Mouse (Mus musculus) embryonic facial prominence, embryonic 13.5 days (tissue): ENCODE data around the gene Etv6. TPM values are rescaled to one million over a fixed set of nuclear protein-coding genes. Genes with fewer than 3 reads are reported as not detected.

Source experiments
- ATAC-seq: fragments of 200-750 bp; cut with Nextera tagmentation; 2 replicates; pipeline ENCODE4 v1.8.0; 2017; ENCODE audit warnings: low read depth; ENCODE audit not compliant: insufficient number of reproducible peaks, insufficient read depth, low FRiP score, low TSS enrichment
- H3K27ac ChIP-seq: fragments of 300-500 bp; sonication (generic); 2 replicates; pipeline ENCODE4 v1.5.1; 2015; ENCODE audit warnings: moderate library complexity, mild to moderate bottlenecking, inconsistent platforms
- H3K27me3 ChIP-seq: fragments of 300-500 bp; sonication (generic); 2 replicates; pipeline ENCODE4 v1.6.1; 2015; ENCODE audit warnings: mild to moderate bottlenecking, inconsistent platforms
- H3K36me3 ChIP-seq: fragments of 300-500 bp; sonication (generic); 2 replicates; pipeline ENCODE4 v1.6.1; 2015; ENCODE audit warnings: mild to moderate bottlenecking, inconsistent platforms
- H3K4me1 ChIP-seq: fragments of 300-500 bp; sonication (generic); 2 replicates; pipeline ENCODE4 v1.6.1; 2015; ENCODE audit warnings: inconsistent platforms
- H3K4me2 ChIP-seq: fragments of 300-500 bp; sonication (generic); 2 replicates; pipeline ENCODE4 v1.6.1; 2015; ENCODE audit warnings: moderate library complexity, mild to moderate bottlenecking, inconsistent platforms
- H3K4me3 ChIP-seq: fragments of 300-500 bp; sonication (generic); 2 replicates; pipeline ENCODE4 v1.5.1; 2015; ENCODE audit warnings: mild to moderate bottlenecking, inconsistent platforms
- H3K9ac ChIP-seq: fragments of 300-500 bp; sonication (generic); 2 replicates; pipeline ENCODE4 v1.6.1; 2015; ENCODE audit warnings: mild to moderate bottlenecking, inconsistent platforms
- H3K9me3 ChIP-seq: fragments of 300-500 bp; sonication (generic); 2 replicates; pipeline ENCODE4 v1.6.1; 2016; ENCODE audit warnings: inconsistent platforms
- WGBS: fragments of 180-500 bp; shearing (Covaris S2); methylation state at CpG from one replicate; pipeline ENCODE4 v1.1.7; 2015; ENCODE audit warnings: mixed read lengths; 5-methylcytosine and 5-hydroxymethylcytosine counted together
- polyA plus RNA-seq: library from polyadenylated mRNA; unstranded; fragments of >200 nt; fragmentation: Nextera tagmentation; extraction: Ambion mirVana; gene quantifications from 2 replicates; pipeline ENCODE4 v1.2.1, GENCODE M21; 2015

Etv6 gene
- polyA plus RNA-seq, 1 experiment from 2014 or later, result 16.1 TPM

- Histone ChIP-seq H3K4me3 (peak overlapping the region; percentile 78), H3K9me3 (no peaks in the 10 kb centered on the region), H3K36me3 (no peaks in the 10 kb centered on the region), H3K27me3 (no peaks in the 10 kb centered on the region), H3K4me2 (peak overlapping the region; percentile 63), H3K4me1 (peaks cover 26% of the 10 kb centered on the region), H3K27ac (peak overlapping the region; percentile 100), H3K9ac (peak overlapping the region; percentile 98)
- no peak for ATAC-seq
- WGBS, result under 1% methylated on average over 8 of the region's 8 CpGs
These were observed 1.1 kb upstream of the Etv6 start for GRCm38 (mm10) chr6:134034436-134034835.

- no peaks in the 10 kb centered on the region for H3K9me3 ChIP-seq
- peak overlapping the region; percentile 63 for H3K4me2 ChIP-seq
- no peaks in the 10 kb centered on the region for H3K36me3 ChIP-seq
- WGBS, result under 1% methylated on average over 55 of the region's 55 CpGs
- no peaks in the 10 kb centered on the region for H3K27me3 ChIP-seq
- H3K4me3 ChIP-seq, result peak overlapping the region; percentile 78
- peak; percentile 89 for ATAC-seq
- H3K4me1 ChIP-seq, result peaks cover 26% of the 10 kb centered on the region
- H3K27ac ChIP-seq, result peak overlapping the region; percentile 100
- peak overlapping the region; percentile 98 for H3K9ac ChIP-seq
These were observed 503 bp upstream of the Etv6 start for GRCm38 (mm10) chr6:134034904-134035489.

GRCm38 (mm10) chr6:134036491-134036911 lies 1.0 kb downstream of the Etv6 start:
- ATAC-seq, result no peak
- Histone ChIP-seq H3K4me3 (peak overlapping the region; percentile 78), H3K27me3 (no peaks in the 10 kb centered on the region), H3K9me3 (no peaks in the 10 kb centered on the region), H3K9ac (peak overlapping the region; percentile 98), H3K4me2 (peak overlapping the region; percentile 63), H3K4me1 (peaks cover 41% of the 10 kb centered on the region), H3K36me3 (no peaks in the 10 kb centered on the region), H3K27ac (peak overlapping the region; percentile 100)
- 0% methylated on average over 8 of the region's 8 CpGs for WGBS

- Histone ChIP-seq H3K27ac (0 out of 2 replicates have a peak overlapping the region, but pooled peaks have one; percentile 8), H3K4me1 (peaks cover 46% of the 10 kb centered on the region)
- WGBS, result 12% methylated on average over 3 of the region's 3 CpGs
These were observed 1.5 kb downstream of the Etv6 start for GRCm38 (mm10) chr6:134036951-134037431.

GRCm38 (mm10) chr6:134037960-134038359 lies 2.5 kb downstream of the Etv6 start:
- H3K9ac ChIP-seq, result peak overlapping the region; percentile 98; the same call in 1 of the 2 replicates
- WGBS, result 25% methylated on average over 10 of the region's 10 CpGs
- H3K9me3 ChIP-seq, result no peaks in the 10 kb centered on the region
- no peak overlapping the region for H3K27ac ChIP-seq
- H3K4me2 ChIP-seq, result peak overlapping the region; percentile 63
- no peaks in the 10 kb centered on the region for H3K36me3 ChIP-seq
- H3K4me3 ChIP-seq, result peak overlapping the region; percentile 78
- peaks cover 50% of the 10 kb centered on the region for H3K4me1 ChIP-seq
- H3K27me3 ChIP-seq, result no peaks in the 10 kb centered on the region
- ATAC-seq, result no peak

More at GRCm38 (mm10) chr6:134036951-134037431, 1.5 kb downstream of the Etv6 start:
- Histone ChIP-seq H3K4me2 (peak overlapping the region; percentile 63), H3K9me3 (no peaks in the 10 kb centered on the region), H3K27me3 (no peaks in the 10 kb centered on the region), H3K9ac (peak overlapping the region; percentile 98), H3K4me3 (peak overlapping the region; percentile 78), H3K36me3 (no peaks in the 10 kb centered on the region)
- no peak for ATAC-seq

GRCm38 (mm10) chr6:134038881-134039280 lies 3.4 kb downstream of the Etv6 start:
- Histone ChIP-seq H3K4me2 (peak overlapping the region; percentile 63), H3K4me3 (no peak overlapping the region), H3K9me3 (no peaks in the 10 kb centered on the region), H3K27ac (no peak overlapping the region), H3K36me3 (no peaks in the 10 kb centered on the region), H3K4me1 (peaks cover 58% of the 10 kb centered on the region), H3K9ac (0 out of 2 replicates have a peak overlapping the region, but pooled peaks have one; percentile 21), H3K27me3 (no peaks in the 10 kb centered on the region)
- 35% methylated on average over 6 of the region's 6 CpGs for WGBS
- no peak for ATAC-seq

GRCm38 (mm10) chr6:134039351-134039750 lies 3.9 kb downstream of the Etv6 start:
- WGBS, result 77% methylated on average over 8 of the region's 8 CpGs
- Histone ChIP-seq H3K4me2 (peak overlapping the region; percentile 63; the same call in 1 of the 2 replicates), H3K4me1 (peaks cover 63% of the 10 kb centered on the region), H3K4me3 (no peak overlapping the region), H3K36me3 (no peaks in the 10 kb centered on the region), H3K27ac (no peak overlapping the region), H3K9me3 (no peaks in the 10 kb centered on the region), H3K9ac (no peak overlapping the region), H3K27me3 (no peaks in the 10 kb centered on the region)
- no peak for ATAC-seq

GRCm38 (mm10) chr6:134040312-134040711 lies 4.8 kb downstream of the Etv6 start:
- H3K27ac ChIP-seq, result no peak overlapping the region
- ATAC-seq, result no peak
- no peak overlapping the region for H3K4me2 ChIP-seq
- H3K4me1 ChIP-seq, result peaks cover 73% of the 10 kb centered on the region
- WGBS, result 49% methylated on average over 3 of the region's 3 CpGs
- no peaks in the 10 kb centered on the region for H3K27me3 ChIP-seq
- no peak overlapping the region for H3K4me3 ChIP-seq
- H3K9me3 ChIP-seq, result no peaks in the 10 kb centered on the region
- H3K36me3 ChIP-seq, result no peaks in the 10 kb centered on the region
- no peak overlapping the region for H3K9ac ChIP-seq

- Histone ChIP-seq H3K27me3 (no peaks in the 10 kb centered on the region), H3K27ac (no peak overlapping the region), H3K4me3 (no peak overlapping the region), H3K9ac (0 out of 2 replicates have a peak overlapping the region, but pooled peaks have one; percentile 32), H3K9me3 (no peaks in the 10 kb centered on the region), H3K4me1 (peaks cover 81% of the 10 kb centered on the region), H3K36me3 (no peaks in the 10 kb centered on the region), H3K4me2 (no peak overlapping the region)
- no peak for ATAC-seq
- 72% methylated on average over 7 of the region's 7 CpGs for WGBS
These were observed 5.8 kb downstream of the Etv6 start for GRCm38 (mm10) chr6:134041286-134041685.

GRCm38 (mm10) chr6:134041916-134042315 lies 6.4 kb downstream of the Etv6 start:
- Histone ChIP-seq H3K9ac (0 out of 2 replicates have a peak overlapping the region, but pooled peaks have one; percentile 32), H3K27ac (no peak overlapping the region), H3K27me3 (no peaks in the 10 kb centered on the region), H3K9me3 (no peaks in the 10 kb centered on the region), H3K36me3 (no peaks in the 10 kb centered on the region), H3K4me2 (no peak overlapping the region), H3K4me1 (peaks cover 82% of the 10 kb centered on the region), H3K4me3 (no peak overlapping the region)
- 37% methylated on average over 12 of the region's 12 CpGs for WGBS
- ATAC-seq, result no peak

GRCm38 (mm10) chr6:134043545-134043944 lies 8.0 kb downstream of the Etv6 start:
- Histone ChIP-seq H3K4me1 (peaks cover 76% of the 10 kb centered on the region), H3K4me2 (no peak overlapping the region), H3K9ac (no peak overlapping the region), H3K27me3 (no peaks in the 10 kb centered on the region), H3K27ac (no peak overlapping the region), H3K4me3 (no peak overlapping the region), H3K9me3 (no peaks in the 10 kb centered on the region), H3K36me3 (no peaks in the 10 kb centered on the region)
- ATAC-seq, result no peak
- 46% methylated on average over 7 of the region's 7 CpGs for WGBS
